Mouse (Mus musculus) MEL (cell line): ENCODE measurements around the gene Sptssa.

Experiments used
- GATA1 ChIP-seq: IDR thresholded peaks from 2 replicates; pipeline ENCODE4 v1.6.1; 2011; ENCODE audit warnings: low read depth, low read length, improper control_type of control experiment
- POLR2A ChIP-seq, 2 experiments: IDR thresholded peaks; 2 replicates each; pipeline ENCODE4 v1.6.1; 2011 to 2012; ENCODE audit warnings: low read length in 2 of 2, mild to moderate bottlenecking in 2 of 2, control low read depth in 1 of 2, improper control_type of control experiment in 1 of 2, low read depth in 1 of 2, moderate library complexity in 1 of 2; ENCODE audit not compliant: control insufficient read depth in 1 of 2, insufficient read depth in 1 of 2, poor library complexity in 1 of 2
- POLR2AphosphoS2 ChIP-seq: IDR thresholded peaks from 2 replicates; pipeline ENCODE4 v1.6.1; 2011; ENCODE audit warnings: low read length, improper control_type of control experiment

- TF ChIP-seq POLR2A (IDR thresholded peaks at IDR 0.05; ENCODE audit: control insufficient read depth in 1 of 2, insufficient read depth in 1 of 2, low read depth in 1 of 2, low read length in 2 of 2, poor library complexity in 1 of 2) = no peak
- TF ChIP-seq GATA1 = no peak
- no peak for TF ChIP-seq POLR2AphosphoS2
Observed at GRCm38 (mm10) chr12:54659901-54660300, 3.5 kb upstream of the Sptssa start.
